Mouse (Mus musculus): ENCODE measurements around the gene Prdx2.

- no peak for TF ChIP-seq CTCF (IDR thresholded peaks at IDR 0.05; ENCODE audit: low read depth)
- TF ChIP-seq EP300 (IDR thresholded peaks at IDR 0.05; ENCODE audit: low read depth), result no peak
These were observed 54.5 kb downstream of the Prdx2 start for GRCm38 (mm10) chr8:85023846-85024245.
